Mouse (Mus musculus): ENCODE data around the gene Pam.

Gene Pam

GRCm38 (mm10) chr1:98079640-98080039, 15.8 kb downstream of the Pam start:
- no peak for DNase-seq (ENCODE audit: low spot score in 2 of 2)

- DNase-seq (ENCODE audit: low spot score in 2 of 2): no peak
Observed at GRCm38 (mm10) chr1:98078735-98079134, 16.7 kb downstream of the Pam start.

GRCm38 (mm10) chr1:98073826-98074225, 21.6 kb downstream of the Pam start:
- DNase-seq (ENCODE audit: low spot score in 2 of 2): no peak

- DNase-seq (ENCODE audit: low spot score in 2 of 2): no peak
Observed at GRCm38 (mm10) chr1:98073127-98073526, 22.3 kb downstream of the Pam start.

GRCm38 (mm10) chr1:98072045-98072444, 23.4 kb downstream of the Pam start:
- DNase-seq (ENCODE audit: low spot score in 2 of 2): no peak

GRCm38 (mm10) chr1:98071436-98071835, 24.0 kb downstream of the Pam start:
- no peak for DNase-seq (ENCODE audit: low spot score in 2 of 2)

- DNase-seq (ENCODE audit: low spot score in 2 of 2): no peak
Observed at GRCm38 (mm10) chr1:98070743-98071325, 24.6 kb downstream of the Pam start.

- no peak for DNase-seq (ENCODE audit: low spot score in 2 of 2)
Observed at GRCm38 (mm10) chr1:98068177-98068576, 27.3 kb downstream of the Pam start.

GRCm38 (mm10) chr1:98062074-98062473, 33.4 kb downstream of the Pam start:
- no peak for DNase-seq (ENCODE audit: low spot score in 2 of 2)

GRCm38 (mm10) chr1:98059401-98059800, 36.0 kb downstream of the Pam start:
- DNase-seq (ENCODE audit: low spot score in 2 of 2): no peak

- DNase-seq (ENCODE audit: low spot score in 2 of 2): no peak
Observed at GRCm38 (mm10) chr1:98056996-98057945, 38.2 kb downstream of the Pam start.

- no peak for DNase-seq (ENCODE audit: low spot score in 2 of 2)
Observed at GRCm38 (mm10) chr1:98056277-98056676, 39.2 kb downstream of the Pam start.

- DNase-seq (ENCODE audit: low spot score in 2 of 2): no peak
Observed at GRCm38 (mm10) chr1:98055591-98055990, 39.9 kb downstream of the Pam start.

GRCm38 (mm10) chr1:98053994-98054393, 41.5 kb downstream of the Pam start:
- DNase-seq (ENCODE audit: low spot score in 2 of 2): no peak

- DNase-seq (ENCODE audit: low spot score in 2 of 2): no peak
Observed at GRCm38 (mm10) chr1:98053447-98053846, 42.0 kb downstream of the Pam start.

- no peak for DNase-seq (ENCODE audit: low spot score in 2 of 2)
Observed at GRCm38 (mm10) chr1:98052775-98053174, 42.7 kb downstream of the Pam start.

- DNase-seq (ENCODE audit: low spot score in 2 of 2): no peak
Observed at GRCm38 (mm10) chr1:98051039-98051438, 44.4 kb downstream of the Pam start.

- DNase-seq (ENCODE audit: low spot score in 2 of 2): no peak
Observed at GRCm38 (mm10) chr1:98049756-98050155, 45.7 kb downstream of the Pam start.

GRCm38 (mm10) chr1:98048218-98048801, 47.1 kb downstream of the Pam start:
- DNase-seq (ENCODE audit: low spot score in 2 of 2): no peak

- no peak for DNase-seq (ENCODE audit: low spot score in 2 of 2)
Observed at GRCm38 (mm10) chr1:98047284-98048217, 47.9 kb downstream of the Pam start.

- DNase-seq (ENCODE audit: low spot score in 2 of 2): no peak
Observed at GRCm38 (mm10) chr1:98042425-98042824, 53.0 kb downstream of the Pam start.

GRCm38 (mm10) chr1:98038252-98038651, 57.2 kb downstream of the Pam start:
- no peak for DNase-seq (ENCODE audit: low spot score in 2 of 2)
